Mouse (Mus musculus): ENCODE data around the gene Mrps2.

- TF ChIP-seq GATA1 (IDR thresholded peaks at IDR 0.05; ENCODE audit: borderline replicate concordance, low read length): no peak
- TF ChIP-seq FLI1 (IDR thresholded peaks at IDR 0.05; ENCODE audit: low read length): no peak
These were observed 22.8 kb upstream of the Mrps2 start for GRCm38 (mm10) chr2:28445082-28445481.
